Mouse (Mus musculus): ENCODE measurements around the gene Ly6g6f.

- TF ChIP-seq POLR2A (IDR thresholded peaks at IDR 0.05; ENCODE audit: borderline replicate concordance, extremely low read depth, low read depth, low read length) (no peak), CTCF (IDR thresholded peaks at IDR 0.05; ENCODE audit: insufficient read depth, low read length) (no peak)
Measured at GRCm38 (mm10) chr17:35104754-35105153, 19.3 kb upstream of the Ly6g6f start.

Measured in lung, adult 2 months (tissue).